Mouse (Mus musculus) MEL (cell line): ENCODE measurements at regions not wholly inside any gene's neighbourhood (a gene's known extent, or its start where the extent isn't known, plus 50 kb on each side); places are given as distances from the start of the nearest gene placed in this dataset.

ENCODE experiments used
- DNase-seq: peaks from one replicate; pipeline ENCODE4 v3.0.0; 2011; ENCODE audit warnings: low read depth, low spot score
- H3K27ac ChIP-seq: 2 replicates; pipeline ENCODE4 v1.5.1; 2012; ENCODE audit warnings: low read depth, mild to moderate bottlenecking, control low read depth, low read length, moderate library complexity; ENCODE audit not compliant: control insufficient read depth
- H3K27me3 ChIP-seq, 2 experiments: fragments of 150-350 bp in 1 of 2; sonication (generic) in 1 of 2; 2 replicates each; pipeline ENCODE4 v1.6.1; 2012; ENCODE audit warnings: low read length in 2 of 2, mild to moderate bottlenecking in 2 of 2, improper control_type of control experiment in 1 of 2, moderate library complexity in 1 of 2; ENCODE audit not compliant: insufficient read depth in 2 of 2, control insufficient read depth in 1 of 2
- H3K36me3 ChIP-seq, 2 experiments: 2 replicates each; pipeline ENCODE4 v1.6.1; 2012 to 2014; ENCODE audit warnings: low read length in 2 of 2, improper control_type of control experiment in 1 of 2, inconsistent platforms in 1 of 2, mild to moderate bottlenecking in 1 of 2; ENCODE audit not compliant: insufficient read depth in 2 of 2, control insufficient read depth in 1 of 2
- H3K4me1 ChIP-seq, 2 experiments: fragments of 150-350 bp in 1 of 2; sonication (generic) in 1 of 2; 2 replicates each; pipeline ENCODE4 v1.6.1; 2012; ENCODE audit warnings: low read length in 2 of 2, improper control_type of control experiment in 1 of 2, mild to moderate bottlenecking in 1 of 2; ENCODE audit not compliant: insufficient read depth in 2 of 2, control insufficient read depth in 1 of 2
- H3K4me3 ChIP-seq, 2 experiments: fragments of 150-350 bp in 1 of 2; sonication (generic) in 1 of 2; 2 replicates each; pipeline ENCODE4 v1.5.1; 2012; ENCODE audit warnings: low read depth in 2 of 2, low read length in 2 of 2, mild to moderate bottlenecking in 2 of 2, moderate library complexity in 2 of 2, control low read depth in 1 of 2, improper control_type of control experiment in 1 of 2; ENCODE audit not compliant: control insufficient read depth in 1 of 2, insufficient read depth in 1 of 2
- H3K79me2 ChIP-seq: 2 replicates; pipeline ENCODE4 v1.6.1; 2012; ENCODE audit warnings: mild to moderate bottlenecking, low read length, moderate library complexity; ENCODE audit not compliant: control insufficient read depth, poor library complexity, insufficient read depth
- H3K9ac ChIP-seq: 2 replicates; pipeline ENCODE4 v1.6.1; 2012; ENCODE audit warnings: low read depth, mild to moderate bottlenecking, control low read depth, low read length, moderate library complexity; ENCODE audit not compliant: control insufficient read depth, poor library complexity, severe bottlenecking
- H3K9me3 ChIP-seq: fragments of 150-350 bp; sonication (generic); replicated peaks from 2 replicates; pipeline ENCODE4 v1.6.1; 2012; ENCODE audit warnings: mild to moderate bottlenecking, low read length, improper control_type of control experiment, moderate library complexity; ENCODE audit not compliant: insufficient read depth
- BHLHE40 ChIP-seq: IDR thresholded peaks from 2 replicates; pipeline ENCODE4 v1.6.1; 2012; ENCODE audit warnings: low read depth, mild to moderate bottlenecking, inconsistent platforms, low read length, improper control_type of control experiment, borderline replicate concordance
- CHD1 ChIP-seq: IDR thresholded peaks from 2 replicates; pipeline ENCODE4 v1.6.1; 2012; ENCODE audit warnings: low read depth, mild to moderate bottlenecking, inconsistent platforms, low read length, improper control_type of control experiment
- CHD2 ChIP-seq: IDR thresholded peaks from 2 replicates; pipeline ENCODE4 v1.6.1; 2011; ENCODE audit warnings: low read length, improper control_type of control experiment
- CTCF ChIP-seq, 3 experiments: IDR thresholded peaks in 2 of 3; conservative IDR thresholded peaks in 1 of 3; 2 replicates each; pipeline ENCODE4 v1.5.1; 2011 to 2012; ENCODE audit warnings: low read length in 3 of 3, low read depth in 2 of 3, mild to moderate bottlenecking in 2 of 3, improper control_type of control experiment in 1 of 3, inconsistent platforms in 1 of 3, mixed read lengths in 1 of 3, moderate library complexity in 1 of 3; ENCODE audit not compliant: control insufficient read depth in 1 of 3, insufficient read depth in 1 of 3, poor library complexity in 1 of 3, severe bottlenecking in 1 of 3
- E2F4 ChIP-seq: IDR thresholded peaks from 2 replicates; pipeline ENCODE4 v1.6.1; 2011; ENCODE audit warnings: low read depth, low read length, improper control_type of control experiment, borderline replicate concordance
- ETS1 ChIP-seq: IDR thresholded peaks from 2 replicates; pipeline ENCODE4 v1.6.1; 2012; ENCODE audit warnings: low read depth, mild to moderate bottlenecking, inconsistent platforms, low read length, improper control_type of control experiment, moderate library complexity
- GABPA ChIP-seq: IDR thresholded peaks from 2 replicates; pipeline ENCODE4 v1.6.1; 2012; ENCODE audit warnings: low read depth, mild to moderate bottlenecking, inconsistent platforms, low read length, improper control_type of control experiment, moderate library complexity
- HCFC1 ChIP-seq: IDR thresholded peaks from 2 replicates; pipeline ENCODE4 v1.6.1; 2012; ENCODE audit warnings: low read depth, mild to moderate bottlenecking, inconsistent platforms, low read length, improper control_type of control experiment, moderate library complexity
- JUND ChIP-seq: IDR thresholded peaks from 2 replicates; pipeline ENCODE4 v1.6.1; 2011; ENCODE audit warnings: low read depth, mild to moderate bottlenecking, improper control_type of control experiment, low read length
- MAZ ChIP-seq: IDR thresholded peaks from 2 replicates; pipeline ENCODE4 v1.6.1; 2012; ENCODE audit warnings: low read depth, mild to moderate bottlenecking, inconsistent platforms, low read length, improper control_type of control experiment
- MXI1 ChIP-seq: IDR thresholded peaks from 2 replicates; pipeline ENCODE4 v1.6.1; 2011; ENCODE audit warnings: mild to moderate bottlenecking, low read depth, low read length, improper control_type of control experiment
- MYB ChIP-seq: IDR thresholded peaks from 2 replicates; pipeline ENCODE4 v1.6.1; 2011; ENCODE audit warnings: mild to moderate bottlenecking, low read depth, low read length, improper control_type of control experiment
- MYC ChIP-seq: IDR thresholded peaks from 2 replicates; pipeline ENCODE4 v1.6.1; 2011; ENCODE audit warnings: low read depth, mild to moderate bottlenecking, low read length, improper control_type of control experiment, moderate library complexity
- NELFE ChIP-seq: IDR thresholded peaks from 2 replicates; pipeline ENCODE4 v1.6.1; 2011; ENCODE audit warnings: low read depth, low read length, improper control_type of control experiment
- NRF1 ChIP-seq: IDR thresholded peaks from 2 replicates; pipeline ENCODE4 v1.6.1; 2014; ENCODE audit warnings: low read depth, mild to moderate bottlenecking, inconsistent platforms, low read length, improper control_type of control experiment, moderate library complexity; ENCODE audit not compliant: poor library complexity, insufficient read depth, severe bottlenecking
- POLR2A ChIP-seq, 2 experiments: IDR thresholded peaks; 2 replicates each; pipeline ENCODE4 v1.6.1; 2011 to 2012; ENCODE audit warnings: low read length in 2 of 2, mild to moderate bottlenecking in 2 of 2, control low read depth in 1 of 2, improper control_type of control experiment in 1 of 2, low read depth in 1 of 2, moderate library complexity in 1 of 2; ENCODE audit not compliant: control insufficient read depth in 1 of 2, insufficient read depth in 1 of 2, poor library complexity in 1 of 2
- POLR2AphosphoS2 ChIP-seq: IDR thresholded peaks from 2 replicates; pipeline ENCODE4 v1.6.1; 2011; ENCODE audit warnings: low read length, improper control_type of control experiment
- POLR2AphosphoS5 ChIP-seq: IDR thresholded peaks from 2 replicates; pipeline ENCODE4 v1.6.1; 2012; ENCODE audit warnings: low read depth, borderline replicate concordance, mild to moderate bottlenecking, inconsistent platforms, low read length, moderate library complexity, mixed read lengths
- RAD21 ChIP-seq: IDR thresholded peaks from 2 replicates; pipeline ENCODE4 v1.6.1; 2011; ENCODE audit warnings: mild to moderate bottlenecking, low read depth, low read length, improper control_type of control experiment
- RCOR1 ChIP-seq: IDR thresholded peaks from 2 replicates; pipeline ENCODE4 v1.6.1; 2012; ENCODE audit warnings: low read depth, mild to moderate bottlenecking, inconsistent platforms, low read length, improper control_type of control experiment
- SIN3A ChIP-seq: IDR thresholded peaks from 2 replicates; pipeline ENCODE4 v1.6.1; 2012; ENCODE audit warnings: low read length, improper control_type of control experiment, inconsistent platforms
- TAL1 ChIP-seq: IDR thresholded peaks from 2 replicates; pipeline ENCODE4 v1.6.1; 2012; ENCODE audit warnings: mild to moderate bottlenecking, inconsistent platforms, low read length, moderate library complexity, mixed read lengths
- TBP ChIP-seq: IDR thresholded peaks from 2 replicates; pipeline ENCODE4 v1.8.0; 2011; ENCODE audit warnings: low read depth, low read length, improper control_type of control experiment
- UBTF ChIP-seq: IDR thresholded peaks from 2 replicates; pipeline ENCODE4 v1.6.1; 2012; ENCODE audit warnings: low read depth, mild to moderate bottlenecking, inconsistent platforms, low read length, improper control_type of control experiment, moderate library complexity, borderline replicate concordance; ENCODE audit not compliant: insufficient read depth
- USF1 ChIP-seq: IDR thresholded peaks from 2 replicates; pipeline ENCODE4 v1.6.1; 2014; ENCODE audit warnings: low read depth, mild to moderate bottlenecking, inconsistent platforms, low read length, improper control_type of control experiment, moderate library complexity
- USF2 ChIP-seq, 2 experiments: IDR thresholded peaks; 2 replicates each; pipeline ENCODE4 v1.6.1; 2011 to 2012; ENCODE audit warnings: improper control_type of control experiment in 2 of 2, low read length in 2 of 2, borderline replicate concordance in 1 of 2, inconsistent platforms in 1 of 2, low read depth in 1 of 2, mild to moderate bottlenecking in 1 of 2; ENCODE audit not compliant: insufficient read depth in 1 of 2
- ZKSCAN1 ChIP-seq: IDR thresholded peaks from 2 replicates; pipeline ENCODE4 v1.6.1; 2012; ENCODE audit warnings: low read depth, mild to moderate bottlenecking, inconsistent platforms, low read length, improper control_type of control experiment, moderate library complexity

DNA sequence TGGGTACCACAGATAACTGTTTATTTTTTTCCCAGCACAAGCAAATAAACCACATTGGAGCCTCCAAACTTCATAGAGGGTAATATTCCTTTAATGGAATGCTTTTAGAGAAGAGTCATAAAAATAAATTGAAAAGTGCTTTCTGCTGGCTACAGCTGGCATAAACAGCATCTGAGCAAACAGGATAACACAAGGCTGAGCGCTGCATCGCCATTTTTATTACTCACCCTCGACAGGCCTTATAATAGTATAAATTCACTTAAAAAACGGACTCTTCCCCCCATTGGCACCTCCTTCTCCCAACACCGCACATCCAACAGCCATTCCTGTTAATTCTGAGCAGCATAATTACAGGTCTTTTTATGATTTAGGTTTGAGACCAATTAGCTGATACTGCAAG is 205.8 kb upstream of the Plxna2 start:
- H3K36me3 ChIP-seq = no peaks in the 10 kb centered on the region
- no peak overlapping the region for H3K27ac ChIP-seq
- no peaks in the 10 kb centered on the region for H3K4me1 ChIP-seq
- TF ChIP-seq GABPA (no peak), NRF1 (no peak), TAL1 (no peak), USF1 (no peak), NELFE (no peak), RAD21 (no peak), POLR2AphosphoS2 (no peak), CTCF (IDR thresholded peaks at IDR 0.05 in 2 of 3, conservative IDR thresholded peaks at IDR 0.05 in 1 of 3; ENCODE audit: control insufficient read depth in 1 of 3, insufficient read depth in 1 of 3, low read depth in 2 of 3, low read length in 3 of 3, poor library complexity in 1 of 3, severe bottlenecking in 1 of 3) (no peak), CHD2 (no peak), UBTF (no peak), BHLHE40 (no peak), POLR2AphosphoS5 (no peak), SIN3A (no peak), MYB (no peak), TBP (no peak), RCOR1 (no peak), MAZ (no peak), POLR2A (IDR thresholded peaks at IDR 0.05; ENCODE audit: control insufficient read depth in 1 of 2, insufficient read depth in 1 of 2, low read depth in 1 of 2, low read length in 2 of 2, poor library complexity in 1 of 2) (no peak)
- DNase-seq = no peak
- no peaks in the 10 kb centered on the region for H3K27me3 ChIP-seq
- no peaks in the 10 kb centered on the region for H3K79me2 ChIP-seq
- H3K4me3 ChIP-seq = no peak overlapping the region
- H3K9me3 ChIP-seq = no peaks in the 10 kb centered on the region
- H3K9ac ChIP-seq = no peak overlapping the region

DNA sequence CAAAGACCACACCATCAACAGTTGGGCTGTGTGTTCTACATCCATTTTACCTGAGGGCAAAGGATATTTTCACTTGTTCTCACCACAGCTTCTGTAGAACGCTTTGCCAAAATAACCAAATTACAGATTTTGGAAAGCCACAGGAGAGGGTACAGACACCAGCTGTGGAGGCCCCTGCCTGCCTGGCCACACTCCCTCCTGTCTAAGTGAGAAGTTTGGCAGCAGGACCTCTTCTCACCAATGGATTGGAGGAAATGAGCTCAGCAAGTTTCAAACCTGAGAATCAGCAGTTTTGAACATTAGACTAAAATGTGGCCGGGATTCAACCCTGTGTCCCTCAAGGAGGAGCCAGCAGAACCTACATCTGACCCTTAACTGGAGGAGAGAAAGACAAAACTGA is 206.2 kb upstream of the Plxna2 start:
- H3K9me3 ChIP-seq = no peaks in the 10 kb centered on the region
- DNase-seq = no peak
- no peaks in the 10 kb centered on the region for H3K79me2 ChIP-seq
- TF ChIP-seq MXI1 = no peak
- no peak for TF ChIP-seq TAL1
- TF ChIP-seq ZKSCAN1 = no peak
- TF ChIP-seq POLR2AphosphoS5 = no peak
- no peak for TF ChIP-seq MYC
- TF ChIP-seq CHD2 = no peak
- TF ChIP-seq GABPA = no peak
- no peak for TF ChIP-seq TBP
- TF ChIP-seq RAD21 = no peak
- no peak for TF ChIP-seq CTCF (IDR thresholded peaks at IDR 0.05 in 2 of 3, conservative IDR thresholded peaks at IDR 0.05 in 1 of 3; ENCODE audit: control insufficient read depth in 1 of 3, insufficient read depth in 1 of 3, low read depth in 2 of 3, low read length in 3 of 3, poor library complexity in 1 of 3, severe bottlenecking in 1 of 3)
- TF ChIP-seq USF2 (IDR thresholded peaks at IDR 0.05; ENCODE audit: borderline replicate concordance in 1 of 2, insufficient read depth in 1 of 2, low read depth in 1 of 2, low read length in 2 of 2) = no peak
- TF ChIP-seq HCFC1 = no peak
- TF ChIP-seq ETS1 = no peak
- no peak for TF ChIP-seq JUND
- TF ChIP-seq E2F4 = no peak
- no peak for TF ChIP-seq POLR2AphosphoS2
- no peak for TF ChIP-seq POLR2A (IDR thresholded peaks at IDR 0.05; ENCODE audit: control insufficient read depth in 1 of 2, insufficient read depth in 1 of 2, low read depth in 1 of 2, low read length in 2 of 2, poor library complexity in 1 of 2)
- TF ChIP-seq BHLHE40 = no peak
- TF ChIP-seq CHD1 = no peak
- TF ChIP-seq, all 39 proteins: peak for 0
- no peaks in the 10 kb centered on the region for H3K27me3 ChIP-seq
- H3K4me3 ChIP-seq = no peak overlapping the region
- H3K36me3 ChIP-seq = no peaks in the 10 kb centered on the region
- H3K27ac ChIP-seq = no peak overlapping the region
- no peaks in the 10 kb centered on the region for H3K4me1 ChIP-seq
- no peak overlapping the region for H3K9ac ChIP-seq
